Mouse (Mus musculus): Measurements from ENCODE around the gene S1pr1.

GRCm38 (mm10) chr3:115706736-115707135, 8.1 kb downstream of the S1pr1 start:
- no peak for TF ChIP-seq CTCF (IDR thresholded peaks at IDR 0.05; ENCODE audit: low read depth)
- TF ChIP-seq EP300 (IDR thresholded peaks at IDR 0.05; ENCODE audit: low read depth): no peak
